Mouse (Mus musculus) embryonic fibroblast, embryonic 13.5 days (primary cell): Measurements from ENCODE around the gene Sag. TPM values are rescaled to one million over a fixed set of nuclear protein-coding genes. Genes with fewer than 3 reads are reported as not detected.

Source experiments
- H3K27ac ChIP-seq: 2 replicates; pipeline ENCODE4 v1.5.1; 2012; ENCODE audit warnings: low read length, control low read depth, inconsistent platforms; ENCODE audit not compliant: insufficient read depth
- H3K4me1 ChIP-seq: 2 replicates; pipeline ENCODE4 v1.6.1; 2011; ENCODE audit warnings: low read length; ENCODE audit not compliant: control insufficient read depth, insufficient read depth
- H3K4me3 ChIP-seq: 2 replicates; pipeline ENCODE4 v1.5.1; 2011; ENCODE audit warnings: mild to moderate bottlenecking, control low read depth, low read length; ENCODE audit not compliant: insufficient read depth
- CTCF ChIP-seq: IDR thresholded peaks from 2 replicates; pipeline ENCODE4 v1.5.1; 2011; ENCODE audit warnings: mild to moderate bottlenecking, control low read depth, low read length, moderate library complexity, borderline replicate concordance; ENCODE audit not compliant: insufficient read depth
- POLR2A ChIP-seq: IDR thresholded peaks from 2 replicates; pipeline ENCODE4 v1.6.1; 2011; ENCODE audit warnings: low read depth, mild to moderate bottlenecking, control low read depth, low read length, moderate library complexity
- polyA plus RNA-seq: library from polyadenylated mRNA; stranded (reverse); fragments of >200 nt; gene quantifications from 2 replicates; pipeline ENCODE4 v1.2.4, GENCODE M21; 2011; ENCODE audit warnings: low read depth; ENCODE audit not compliant: missing spikeins, insufficient read length

Gene Sag
- polyA plus RNA-seq = 0.47 and 0.81 TPM in 2 replicates

DNA sequence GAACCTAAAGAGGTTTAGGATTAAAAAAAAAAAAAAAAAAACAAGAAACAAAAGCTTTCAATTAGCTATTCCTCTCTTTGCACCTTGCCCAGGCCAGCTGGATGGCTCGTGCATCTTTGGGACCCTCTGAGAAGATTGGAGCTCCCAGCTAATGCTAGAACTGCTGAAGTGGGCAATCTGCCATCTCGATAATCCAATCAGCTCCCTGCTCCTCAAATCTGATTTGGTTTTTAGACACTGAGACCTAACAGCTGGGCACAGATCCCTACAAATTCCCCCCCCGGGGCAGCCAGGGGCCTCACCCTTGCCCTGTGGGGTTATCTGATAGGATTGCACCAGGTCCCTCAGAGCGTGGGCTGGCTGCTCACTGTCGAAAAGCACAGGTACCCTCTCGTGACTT is at the start of gene Sag:
Sag (plus strand) TSS at position 105 of the 400 bp plus-strand sequence.
- Histone ChIP-seq H3K27ac (no peak within 1 kb of the TSS), H3K4me1 (no peaks in the 10 kb centered on the region), H3K4me3 (no peak within 1 kb of the TSS)
- TF ChIP-seq POLR2A = no peak
- TF ChIP-seq CTCF = no peak

DNA sequence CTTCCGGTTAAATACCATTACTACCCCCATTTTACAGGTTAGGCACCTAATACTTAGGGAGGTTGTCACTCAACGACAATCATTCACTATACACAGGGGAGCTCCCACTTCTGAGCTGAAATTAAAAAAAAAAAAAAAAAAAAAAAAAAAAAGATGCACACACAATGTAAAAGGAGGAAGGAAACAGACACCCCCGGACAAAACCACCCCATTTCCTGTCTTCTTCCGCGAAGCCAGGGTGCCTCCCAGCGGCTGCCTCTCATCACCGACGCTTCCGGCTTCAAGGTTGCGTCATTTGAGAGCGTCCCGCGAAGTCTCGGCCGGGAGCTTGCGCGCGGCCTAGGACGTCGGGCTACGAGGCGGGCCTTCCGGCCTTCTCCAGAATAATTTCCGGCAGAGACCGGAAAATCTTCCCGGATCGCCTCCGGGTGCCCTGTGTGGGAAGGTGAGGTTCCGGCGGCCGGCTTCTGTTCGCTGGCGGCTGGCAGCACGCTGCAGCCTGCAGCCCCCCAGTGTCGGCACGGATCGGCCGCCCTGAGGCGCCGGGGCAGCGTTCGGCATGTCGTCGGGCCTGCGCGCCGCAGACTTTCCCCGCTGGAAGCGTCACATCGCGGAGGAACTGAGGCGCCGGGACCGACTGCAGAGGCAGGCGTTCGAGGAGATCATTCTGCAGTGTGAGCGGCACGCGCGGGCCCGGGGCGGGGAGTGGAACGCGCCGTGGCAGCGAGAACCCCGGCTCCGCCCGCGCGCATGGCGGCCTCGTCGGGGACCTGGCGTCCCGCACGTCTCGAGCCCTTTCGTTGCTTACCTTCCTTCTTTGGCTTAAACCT is 47.6 kb upstream of the Sag start, which contains the start of gene Atg16l1:
Atg16l1 (plus strand) TSS at position 230 of the 830 bp plus-strand sequence.
- TF ChIP-seq CTCF (no peak), POLR2A (peak; percentile 61)

DNA sequence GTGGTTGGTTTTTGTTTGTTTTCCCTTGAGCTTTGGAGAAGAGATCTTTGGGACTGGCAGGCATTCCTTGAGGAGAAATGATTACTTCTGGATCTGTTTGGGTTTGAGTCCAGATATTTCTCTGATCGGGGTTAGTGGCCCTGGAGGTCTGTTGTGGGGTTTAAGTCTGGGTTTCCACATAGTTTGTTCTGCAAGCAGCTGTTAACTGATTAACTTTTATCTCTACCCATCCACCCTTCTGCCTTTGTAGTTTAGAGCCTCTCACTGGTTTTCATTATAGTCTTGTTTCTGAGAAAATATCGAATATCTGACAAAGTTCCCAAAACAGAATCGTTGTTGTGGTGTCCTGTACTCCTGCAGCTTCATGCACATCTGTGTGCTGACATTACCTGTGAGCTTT is 39.7 kb upstream of the Sag start:
- Histone ChIP-seq H3K27ac (no peak overlapping the region), H3K4me3 (no peak overlapping the region), H3K4me1 (no peaks in the 10 kb centered on the region)
- TF ChIP-seq CTCF (no peak), POLR2A (no peak)

More for the DNA sequence above, 47.6 kb upstream of the Sag start, which contains the start of gene Atg16l1:
- peak within 1 kb of the TSS; percentile 82 for H3K4me3 ChIP-seq
- H3K4me1 ChIP-seq = 0 out of 2 replicates have a peak, but pooled peaks cover 2% of the 10 kb centered on the region
- peak within 1 kb of the TSS; percentile 70 for H3K27ac ChIP-seq

DNA sequence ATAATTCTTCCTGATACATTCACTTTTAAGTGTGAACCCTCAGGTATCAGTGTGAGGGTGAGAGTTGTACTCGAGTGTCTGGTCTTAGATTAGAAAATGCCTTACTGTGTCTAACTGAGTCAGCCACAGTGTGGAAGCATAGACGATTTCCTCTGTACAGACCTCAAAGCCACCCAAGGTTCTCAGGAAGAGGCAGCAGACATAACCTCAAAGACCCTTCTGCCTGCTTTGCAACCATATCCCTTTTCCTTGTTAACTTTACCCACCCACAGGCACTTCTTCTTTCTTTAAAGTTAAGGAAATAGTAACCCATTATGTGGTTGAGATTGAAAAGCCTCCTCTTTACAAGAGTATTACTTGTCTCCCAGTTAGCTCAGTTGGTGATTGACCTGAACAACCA is 37.7 kb upstream of the Sag start:
- Histone ChIP-seq H3K4me1 (no peaks in the 10 kb centered on the region), H3K27ac (no peak overlapping the region), H3K4me3 (no peak overlapping the region)
- no peak for TF ChIP-seq CTCF
- TF ChIP-seq POLR2A = no peak

DNA sequence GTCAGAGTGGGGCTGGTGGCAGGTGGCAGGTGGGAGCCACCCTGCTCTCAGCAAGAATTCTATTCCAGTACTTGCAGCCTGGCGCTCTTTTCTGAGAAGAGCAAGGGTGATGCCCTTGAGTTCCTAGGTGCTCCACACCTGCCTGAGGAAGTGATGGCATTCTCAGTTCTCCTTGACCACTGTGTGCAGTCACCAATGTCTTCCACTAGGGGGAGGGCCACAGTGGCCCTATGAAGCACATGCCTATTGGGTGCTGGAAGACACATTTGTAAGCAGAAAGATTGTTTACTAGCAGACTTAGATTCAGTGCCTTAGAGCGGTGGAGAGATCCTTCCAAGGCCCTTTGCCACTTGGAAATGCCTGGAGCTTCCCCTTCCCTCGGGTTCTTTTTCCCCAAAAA is 37.2 kb upstream of the Sag start:
- TF ChIP-seq POLR2A (no peak), CTCF (peak; percentile 68; the same call in 1 of the 2 replicates)
- H3K27ac ChIP-seq = no peak overlapping the region
- H3K4me1 ChIP-seq = no peaks in the 10 kb centered on the region
- no peak overlapping the region for H3K4me3 ChIP-seq

DNA sequence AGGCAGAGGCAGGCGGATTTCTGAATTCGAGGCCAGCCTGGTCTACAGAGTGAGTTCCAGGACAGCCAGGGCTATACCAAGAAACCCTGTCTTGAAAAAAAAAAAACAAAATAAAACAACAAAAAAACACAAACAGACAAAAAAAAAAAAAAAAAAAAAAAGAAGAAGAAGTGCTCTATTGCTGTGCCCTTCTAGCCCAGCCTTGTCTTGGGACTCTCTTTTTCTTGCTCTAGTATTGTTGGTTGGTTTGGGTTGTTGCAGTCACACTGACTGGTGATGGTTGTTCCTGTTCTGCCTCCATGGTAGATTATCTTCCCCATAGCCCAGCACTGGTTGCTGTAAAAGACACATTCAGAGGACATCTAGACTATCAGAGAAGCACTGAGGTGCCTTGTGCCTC is 34.2 kb upstream of the Sag start:
- Histone ChIP-seq H3K4me3 (no peak overlapping the region), H3K27ac (no peak overlapping the region), H3K4me1 (no peaks in the 10 kb centered on the region)
- TF ChIP-seq POLR2A = no peak
- no peak for TF ChIP-seq CTCF

DNA sequence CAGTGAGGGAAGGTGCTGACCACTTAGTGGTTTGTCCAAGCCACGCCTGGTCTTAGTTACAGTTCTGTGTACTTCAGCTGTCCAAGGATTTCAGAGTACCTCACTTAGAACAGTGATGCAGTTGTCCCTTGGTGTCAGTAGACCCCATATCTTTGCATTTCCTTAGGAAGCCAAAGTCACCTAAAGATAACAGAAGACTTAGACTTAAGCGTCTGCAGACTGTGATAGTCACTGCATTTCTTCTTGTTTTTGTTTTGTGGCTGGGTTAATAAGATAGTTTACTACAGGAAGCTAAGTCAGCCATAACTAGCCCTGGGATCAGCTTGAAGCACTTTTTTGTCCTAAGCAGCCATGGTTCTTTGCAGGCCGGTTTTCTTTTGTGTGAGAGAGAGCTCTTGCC is 33.0 kb upstream of the Sag start:
- Histone ChIP-seq H3K27ac (no peak overlapping the region), H3K4me1 (no peaks in the 10 kb centered on the region), H3K4me3 (no peak overlapping the region)
- TF ChIP-seq POLR2A = no peak
- no peak for TF ChIP-seq CTCF

DNA sequence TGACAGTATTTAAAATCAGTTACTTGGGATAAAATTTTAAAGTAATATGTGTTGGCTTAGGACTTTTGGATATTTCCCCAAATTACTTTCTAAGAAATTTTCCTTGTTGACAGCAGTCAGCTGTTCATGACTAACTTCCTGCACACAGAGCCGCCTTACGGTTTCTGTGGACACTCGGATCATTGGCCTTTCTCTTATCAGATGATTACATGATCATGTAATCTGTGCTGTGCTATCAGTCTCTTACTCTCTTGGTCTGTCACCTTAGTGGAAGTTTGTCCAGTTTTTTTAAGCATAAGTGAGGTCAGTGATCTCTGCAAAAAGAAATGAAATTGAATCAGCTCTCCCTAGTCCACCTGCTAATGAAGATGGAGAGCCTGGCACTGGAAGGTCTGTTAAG is 31.8 kb upstream of the Sag start:
- no peak overlapping the region for H3K27ac ChIP-seq
- TF ChIP-seq POLR2A = no peak
- no peak overlapping the region for H3K4me3 ChIP-seq
- no peaks in the 10 kb centered on the region for H3K4me1 ChIP-seq

DNA sequence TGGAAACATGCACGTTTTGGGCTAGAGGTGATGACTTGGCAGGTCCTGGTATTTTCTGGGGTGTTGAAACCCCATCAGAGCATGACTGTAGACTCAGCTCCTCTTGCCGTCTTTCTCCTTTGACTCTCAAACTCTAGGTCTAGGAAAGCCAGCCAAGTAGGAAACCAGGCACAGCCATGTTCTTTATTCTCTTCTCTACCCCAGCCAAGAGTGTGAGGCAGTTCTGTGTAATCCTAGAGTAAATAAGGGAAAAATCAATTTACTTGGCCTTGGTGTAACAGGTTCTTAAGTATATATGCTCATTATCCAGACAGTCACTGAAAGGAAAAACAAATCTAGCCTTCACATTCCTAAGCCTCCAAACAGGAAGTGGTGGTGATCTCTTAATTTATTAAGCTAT is 30.1 kb upstream of the Sag start:
- Histone ChIP-seq H3K27ac (no peak overlapping the region), H3K4me3 (no peak overlapping the region), H3K4me1 (no peaks in the 10 kb centered on the region)
- TF ChIP-seq CTCF (no peak), POLR2A (no peak)

DNA sequence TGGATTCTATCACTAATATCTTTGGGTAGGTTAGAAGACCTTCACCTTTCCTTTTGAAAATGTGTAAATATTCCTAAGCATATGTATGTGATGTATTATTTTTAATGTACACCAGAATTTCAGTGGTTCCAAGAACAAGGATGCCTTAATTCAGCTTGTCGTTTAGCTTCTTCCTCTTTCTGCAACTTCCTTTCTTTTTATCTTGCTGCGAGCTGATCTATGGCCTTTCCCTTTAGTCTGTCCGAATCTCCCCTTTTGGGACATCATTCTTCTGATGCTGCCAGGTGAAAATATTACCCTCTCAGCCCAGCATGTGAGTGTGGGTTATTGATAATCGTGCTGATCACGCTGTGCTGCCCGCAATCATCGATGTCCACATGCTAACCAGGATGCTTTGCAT is 28.6 kb upstream of the Sag start:
- H3K4me3 ChIP-seq = no peak overlapping the region
- TF ChIP-seq CTCF (no peak), POLR2A (no peak)
- H3K4me1 ChIP-seq = no peaks in the 10 kb centered on the region
- H3K27ac ChIP-seq = no peak overlapping the region
